Mouse (Mus musculus) ovary, adult 10 weeks (tissue): ENCODE data around the gene Ttc39a. TPM values are rescaled to one million over a fixed set of nuclear protein-coding genes. Genes with fewer than 3 reads are reported as not detected.

Source experiments
- polyA plus RNA-seq: library from polyadenylated mRNA; stranded (reverse); fragments of 350-450 nt; fragmentation: Illumina TruSeq; extraction: RNeasy Lipid Tissue Mini Kit (QIAGEN cat#74804); gene quantifications from one replicate; pipeline ENCODE4 v1.2.3, GENCODE M21; 2014

Ttc39a gene
- 4.9 TPM for polyA plus RNA-seq

DNA sequence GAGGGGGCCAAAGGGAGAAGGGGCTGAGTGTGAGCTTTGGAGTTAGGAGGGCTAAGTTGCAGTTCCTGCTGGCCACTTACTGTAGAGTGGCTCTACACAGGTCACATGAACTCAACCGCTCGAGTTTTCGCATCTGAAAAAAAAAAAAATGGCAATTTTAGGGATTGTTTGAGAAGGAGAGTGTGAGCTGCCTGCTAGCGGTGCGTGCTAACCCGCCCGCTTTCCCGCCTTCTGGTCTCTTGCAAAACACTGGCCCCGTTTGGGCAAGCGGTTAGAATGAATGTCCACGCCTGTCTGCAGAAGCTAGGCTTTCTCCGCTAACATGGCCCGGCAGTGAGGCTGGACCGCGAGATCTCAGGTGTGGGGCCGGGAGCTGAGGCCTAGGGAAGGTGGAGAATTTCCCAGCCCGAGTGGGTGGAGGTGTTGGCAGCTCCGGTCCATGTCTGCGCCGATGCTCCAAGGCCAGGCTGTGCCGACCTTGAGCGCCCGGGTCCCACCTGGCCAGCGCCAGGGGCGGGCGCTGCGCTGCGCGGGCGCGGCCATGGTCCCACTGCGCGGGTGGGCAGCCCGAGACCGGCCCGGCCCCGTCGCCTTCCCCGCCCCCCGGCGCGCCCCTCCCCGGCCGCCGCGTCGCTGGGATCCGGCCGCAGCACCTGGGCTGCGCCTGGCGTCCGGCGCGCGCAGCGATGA is at the start of gene Ttc39a:
Gene Ttc39a, plus strand, starts transcription at position 138 of the 690 bp plus-strand sequence.

DNA sequence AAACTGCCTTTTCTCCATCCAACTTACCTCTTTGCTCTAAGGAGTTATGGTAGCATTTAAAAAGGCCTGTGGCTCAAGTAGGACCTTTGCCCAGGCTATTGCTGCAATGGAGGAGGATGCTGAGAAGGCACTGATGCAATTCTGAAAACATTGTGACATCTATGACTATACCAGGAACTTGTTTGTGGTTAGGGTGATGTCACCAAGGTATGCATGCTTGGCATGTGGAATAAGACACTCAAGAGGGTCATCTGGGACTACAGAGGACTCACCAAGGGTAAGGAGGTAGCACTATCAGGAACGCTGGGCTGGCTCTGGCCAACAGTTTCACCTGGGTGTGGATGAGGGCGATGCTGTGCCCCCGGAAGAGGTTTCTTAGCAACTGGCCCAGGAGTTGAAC is 78.2 kb downstream of the Ttc39a start, which contains the start of gene Rnf11:
Gene Rnf11, minus strand, starts transcription at position 108 of the 400 bp plus-strand sequence.

Other genes starting within 250 kb of the Ttc39a start
- gene Osbpl9, start 204.4 kb upstream of the Ttc39a start, polyA plus RNA-seq, result 185 TPM
- gene Calr4, start 172.1 kb upstream of the Ttc39a start, polyA plus RNA-seq, result 6.2 TPM
- 165 TPM for gene Eps15, start 126.4 kb upstream of the Ttc39a start, polyA plus RNA-seq
- 397 TPM for gene Rnf11, start 78.1 kb downstream of the Ttc39a start, polyA plus RNA-seq
- not detected for gene 4930522H14Rik, start 124.7 kb downstream of the Ttc39a start, polyA plus RNA-seq